Mouse (Mus musculus) adrenal gland, adult 2 months (tissue): ENCODE results near the gene Cd101. TPM values are rescaled to one million over a fixed set of nuclear protein-coding genes. Genes with fewer than 3 reads are reported as not detected.

Source experiments
- DNase-seq: peaks from one replicate; pipeline ENCODE4 v3.0.0; 2021
- polyA plus RNA-seq: library from polyadenylated mRNA; depleted of rRNA; stranded (reverse); fragments of >200 nt; gene quantifications from 2 replicates; pipeline ENCODE4 v1.2.3, GENCODE M21; 2012
- total RNA-seq, 2 experiments: library from RNA; stranded (reverse); gene quantifications; 2 replicates each; pipeline ENCODE4 v1.2.3; 2021

Cd101 gene
- total and polyA plus RNA-seq, 3 experiments, result 0.04 to 0.24 (median 0.20) TPM

DNA sequence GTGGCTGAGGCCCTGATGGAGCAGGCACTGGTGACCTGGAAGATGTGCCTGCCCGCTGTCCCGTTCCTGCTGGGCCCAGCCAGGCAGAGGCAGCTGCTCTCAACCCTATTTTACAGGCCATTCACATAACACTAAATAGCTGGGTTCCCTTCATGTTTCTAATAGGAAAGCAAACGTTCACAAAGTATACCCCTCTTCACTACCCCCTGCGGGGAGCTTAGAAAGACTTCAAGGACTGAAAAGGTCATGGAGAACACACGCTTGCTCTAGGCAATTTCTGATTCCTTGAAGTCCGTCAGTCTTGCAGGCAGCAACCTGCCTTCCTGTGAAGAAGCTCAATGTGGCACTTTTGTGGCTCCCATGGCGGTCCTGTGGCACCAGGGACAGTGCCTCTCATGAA lies 12.6 kb upstream of the Cd101 start:
- DNase-seq, result no peak

DNA sequence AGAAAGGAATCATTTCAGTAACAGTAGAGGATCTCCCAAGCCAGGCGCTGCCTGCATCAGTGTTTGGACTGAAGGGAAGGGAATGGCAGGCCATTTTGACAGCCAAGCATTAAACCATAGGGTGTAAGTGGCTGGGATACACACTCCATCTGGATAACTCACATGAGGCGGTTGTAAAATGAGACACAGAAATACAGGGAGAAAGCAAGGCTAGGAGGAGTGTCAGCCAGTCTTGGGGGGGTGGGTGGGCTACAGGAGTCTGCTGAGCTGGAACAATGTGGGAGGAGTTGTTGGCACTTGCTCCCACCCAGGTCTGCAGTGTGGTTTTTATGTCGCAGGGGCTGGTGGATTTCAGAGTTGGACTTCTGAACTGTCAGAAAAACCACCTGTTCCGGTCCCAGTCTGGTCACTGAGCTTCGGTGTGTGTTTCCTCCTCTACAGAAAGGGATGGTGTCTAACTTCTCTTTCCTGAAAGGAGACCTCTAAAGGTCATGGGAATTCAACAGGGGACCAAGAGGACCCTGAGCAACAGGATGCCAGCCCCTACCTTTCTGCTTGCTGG lies 8.7 kb upstream of the Cd101 start:
- no peak for DNase-seq

DNA sequence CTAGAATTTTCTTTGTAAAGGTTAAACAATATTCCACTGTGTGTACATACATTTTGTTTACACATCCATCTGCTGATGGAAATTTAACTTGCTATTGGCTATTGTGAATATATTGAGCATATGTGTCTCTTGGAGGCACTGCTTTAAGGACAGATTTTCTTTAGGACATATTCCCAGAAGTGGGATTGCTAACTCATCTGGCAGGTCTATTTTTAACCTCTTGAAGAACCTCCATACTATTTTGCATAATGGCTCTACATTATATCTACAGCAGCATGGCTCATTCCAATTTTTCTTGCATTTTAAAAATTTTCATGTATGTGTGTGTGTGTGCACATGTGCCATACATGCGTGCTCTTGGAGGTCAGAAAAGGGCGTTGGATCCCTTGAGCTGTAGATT lies 6.6 kb upstream of the Cd101 start:
- DNase-seq, result no peak

DNA sequence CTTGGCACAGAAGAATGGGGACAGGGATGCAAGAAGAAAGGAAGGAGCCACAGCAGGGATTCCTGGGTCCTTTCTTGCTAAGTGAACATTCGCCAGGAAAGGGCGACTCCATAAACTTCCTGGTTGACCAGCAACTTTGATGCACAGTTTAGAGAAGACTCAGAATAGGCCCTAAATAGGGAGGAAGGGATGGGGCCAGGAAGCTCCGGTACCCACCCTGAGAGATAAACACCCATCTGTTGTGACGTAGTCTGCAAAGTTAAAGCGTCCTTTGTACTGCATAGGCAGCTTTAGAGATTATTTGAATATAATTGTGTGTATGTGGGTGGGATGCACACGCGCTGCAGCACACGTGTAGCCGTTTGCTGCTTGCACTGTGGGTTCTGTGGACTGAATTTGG lies 5.2 kb upstream of the Cd101 start:
- DNase-seq, result no peak

DNA sequence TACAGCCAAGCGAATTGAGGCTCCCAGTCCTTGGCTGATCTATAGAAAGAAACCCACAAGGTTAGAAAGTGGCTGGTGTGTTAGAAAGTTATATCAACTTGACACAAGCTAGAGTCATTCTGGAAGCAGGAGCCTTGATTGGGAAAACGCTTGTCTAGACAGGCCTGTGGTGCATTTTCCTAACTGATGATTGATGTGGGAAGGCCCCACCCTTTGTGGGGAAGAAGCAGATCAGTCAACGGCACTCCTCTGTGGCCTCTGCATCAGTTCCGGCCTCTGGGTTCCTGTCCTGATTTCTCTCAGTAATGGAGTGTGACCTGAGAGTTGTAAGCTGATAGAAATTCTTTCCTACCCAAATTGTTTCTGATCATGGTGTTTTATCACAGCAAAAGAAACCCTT lies 4.3 kb upstream of the Cd101 start:
- DNase-seq, result no peak

DNA sequence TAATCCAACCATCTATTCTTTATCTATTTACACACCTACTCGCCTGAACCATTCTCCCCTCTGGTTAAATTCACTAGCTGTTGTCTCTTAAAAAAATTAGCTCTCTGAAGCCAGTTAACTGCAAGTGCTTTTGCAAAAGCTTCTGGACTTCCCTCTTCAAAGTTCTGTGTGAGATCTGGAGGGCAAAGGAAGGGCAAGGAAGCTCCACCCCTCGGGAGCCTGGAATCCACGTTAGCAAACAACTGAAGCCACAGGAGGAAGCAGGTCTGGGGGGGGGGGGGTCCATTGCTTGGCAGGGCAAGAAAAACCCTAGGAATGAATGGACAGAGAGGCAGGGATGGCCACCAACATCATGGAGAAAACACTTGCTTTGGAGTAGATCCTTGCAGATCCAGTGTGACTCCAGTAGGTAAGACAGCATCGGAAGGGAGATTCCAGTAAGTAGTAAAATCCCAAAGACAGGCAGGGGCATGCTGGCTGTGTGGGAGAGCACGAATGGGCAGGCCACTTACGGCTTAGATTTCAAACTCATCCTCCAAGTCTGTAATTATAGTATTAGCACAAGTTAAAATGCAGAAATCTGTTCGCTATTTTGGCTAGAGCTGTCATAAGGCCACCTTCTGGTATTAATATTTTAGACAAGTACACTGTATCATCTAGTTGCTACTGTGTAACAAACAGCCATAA lies 2.2 kb upstream of the Cd101 start:
- DNase-seq, result no peak

DNA sequence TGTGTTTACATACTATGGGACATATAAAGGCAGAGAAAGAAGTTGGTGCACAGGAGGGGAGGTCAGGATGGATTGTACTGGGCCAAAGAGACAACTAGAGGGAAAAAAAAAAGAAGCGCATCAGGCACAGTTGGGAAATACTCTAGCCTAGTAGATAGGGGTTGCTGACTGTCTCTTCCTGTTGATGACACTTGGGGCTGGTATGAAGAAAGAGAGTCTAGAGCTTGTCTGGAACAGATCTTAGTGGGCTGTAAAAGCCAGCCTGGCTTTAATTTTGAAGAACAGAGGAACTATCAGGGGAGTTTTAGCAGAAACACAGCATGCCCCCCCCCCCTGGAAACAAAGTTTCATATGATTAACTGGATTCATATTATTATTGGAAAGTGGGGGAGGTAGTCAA lies 1.3 kb upstream of the Cd101 start:
- DNase-seq, result no peak

DNA sequence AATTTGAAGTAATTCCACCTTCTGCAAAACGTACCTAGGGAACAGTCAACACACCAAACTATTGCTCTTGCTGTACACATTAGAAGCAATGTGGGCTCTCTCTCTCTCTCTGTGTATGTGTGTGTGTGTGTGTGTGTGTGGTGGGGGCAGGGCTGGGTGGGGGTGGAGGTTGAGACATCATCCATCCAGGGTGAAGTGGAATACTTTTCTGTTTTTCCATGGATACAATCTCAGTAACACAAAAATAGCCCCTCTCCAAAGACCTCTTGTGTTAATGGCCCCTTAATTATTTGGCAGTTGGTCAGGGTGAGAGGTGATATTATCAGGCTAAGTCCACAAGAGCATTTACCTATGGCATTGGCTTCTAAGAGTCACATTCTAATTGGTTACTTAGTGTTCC lies 2.6 kb downstream of the Cd101 start:
- DNase-seq, result no peak

DNA sequence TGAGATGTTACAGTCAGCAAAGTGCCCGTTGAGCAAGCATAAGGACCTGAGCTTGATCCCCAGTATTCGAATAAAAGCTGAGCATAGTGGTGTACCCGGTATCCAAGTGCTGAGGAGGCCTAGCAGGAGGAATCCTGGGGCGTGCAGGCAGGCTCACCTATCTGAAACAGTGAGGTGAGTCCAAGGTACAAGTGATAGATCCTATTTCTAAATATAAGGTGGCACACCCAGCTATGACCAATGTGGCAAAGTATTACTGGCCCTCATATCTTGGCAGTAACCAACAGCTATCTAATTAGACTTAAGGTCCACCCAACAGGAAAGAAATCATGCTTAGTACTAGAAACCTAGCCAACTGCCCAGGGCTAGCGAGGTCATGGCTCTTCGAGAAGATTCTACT lies 6.4 kb downstream of the Cd101 start:
- DNase-seq, result no peak

- no peak for DNase-seq
Measured at GRCm38 (mm10) chr3:101021481-101022051, 7.8 kb downstream of the Cd101 start.

- no peak for DNase-seq
Measured at GRCm38 (mm10) chr3:101021073-101021472, 8.3 kb downstream of the Cd101 start.

DNA sequence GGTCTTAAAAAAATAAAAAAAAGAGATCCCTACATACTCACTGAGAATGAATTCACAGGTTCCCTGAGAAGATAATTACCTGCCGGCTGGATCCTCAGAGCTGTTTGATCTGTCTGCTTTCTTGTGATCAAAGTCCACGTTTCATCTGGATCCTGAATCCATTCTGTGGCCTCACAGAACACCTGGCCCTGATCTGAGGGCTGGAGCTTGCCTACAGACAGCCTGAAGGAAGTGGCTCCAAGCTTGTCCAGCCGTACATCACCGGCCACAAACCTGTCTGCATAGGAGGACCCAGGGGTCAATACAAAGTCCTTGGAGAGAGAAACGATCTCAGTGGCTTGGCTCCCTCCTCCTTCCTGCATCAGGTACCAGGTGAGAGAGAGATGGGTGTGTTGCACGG lies 10.9 kb downstream of the Cd101 start:
- no peak for DNase-seq

DNA sequence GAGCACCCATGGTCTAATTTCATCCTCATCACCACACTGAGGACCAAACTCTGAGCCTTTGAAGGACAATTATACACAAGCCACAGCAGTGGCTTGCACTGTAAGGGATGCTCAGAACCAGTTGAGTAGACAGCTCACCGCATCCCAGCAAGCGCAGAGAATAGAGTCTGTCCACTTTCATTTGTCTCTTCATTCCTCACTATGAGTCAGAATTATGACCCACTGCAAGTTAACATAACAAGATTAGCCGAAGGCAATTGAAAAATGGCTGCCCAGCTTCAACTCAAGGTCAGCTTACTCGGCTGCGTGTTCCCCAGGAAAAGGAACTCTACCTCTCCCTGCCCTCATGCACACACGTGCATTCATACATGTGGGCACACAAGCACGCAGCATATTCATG lies 13.3 kb downstream of the Cd101 start:
- DNase-seq, result peak; percentile 52

- no peak for DNase-seq
Measured at GRCm38 (mm10) chr3:101015254-101015653, 14.1 kb downstream of the Cd101 start.

DNA sequence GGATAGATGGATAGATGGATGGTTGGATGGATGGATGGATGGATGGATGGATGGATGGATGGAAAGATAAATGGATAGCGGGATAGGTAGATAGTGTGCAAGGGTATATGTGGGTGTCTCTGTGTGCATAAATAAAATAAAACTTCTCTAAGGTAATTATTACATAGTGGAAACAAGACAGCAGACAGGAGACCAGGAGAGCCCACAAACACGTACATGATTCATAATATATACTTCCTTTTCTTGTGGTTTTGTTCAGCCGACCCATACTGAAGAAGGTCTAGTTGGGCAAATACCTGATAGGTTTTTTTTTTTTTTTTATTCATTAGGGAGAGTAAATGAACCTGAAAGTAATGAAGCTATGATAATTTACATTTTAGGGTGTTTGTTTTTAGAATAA lies 15.8 kb downstream of the Cd101 start:
- DNase-seq, result no peak

DNA sequence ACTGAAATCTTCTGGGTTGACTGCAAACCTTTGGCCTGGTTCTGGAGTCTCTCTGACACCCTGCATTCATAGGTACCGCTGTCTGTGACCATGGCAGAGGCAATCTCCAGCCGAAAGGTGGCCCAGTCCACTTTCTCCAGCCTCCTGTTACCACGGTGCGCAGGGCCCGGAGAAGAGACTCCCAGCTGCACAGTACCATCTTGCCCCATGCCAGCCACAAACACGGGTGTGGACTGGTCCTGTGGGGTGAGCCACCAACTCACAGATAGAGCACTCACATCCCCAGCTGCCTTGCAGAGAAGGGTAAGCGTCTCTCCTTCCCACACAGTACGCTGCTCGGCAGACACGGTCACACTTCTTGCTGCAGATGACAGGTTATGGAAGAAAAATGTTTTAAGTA lies 16.4 kb downstream of the Cd101 start:
- no peak for DNase-seq

DNA sequence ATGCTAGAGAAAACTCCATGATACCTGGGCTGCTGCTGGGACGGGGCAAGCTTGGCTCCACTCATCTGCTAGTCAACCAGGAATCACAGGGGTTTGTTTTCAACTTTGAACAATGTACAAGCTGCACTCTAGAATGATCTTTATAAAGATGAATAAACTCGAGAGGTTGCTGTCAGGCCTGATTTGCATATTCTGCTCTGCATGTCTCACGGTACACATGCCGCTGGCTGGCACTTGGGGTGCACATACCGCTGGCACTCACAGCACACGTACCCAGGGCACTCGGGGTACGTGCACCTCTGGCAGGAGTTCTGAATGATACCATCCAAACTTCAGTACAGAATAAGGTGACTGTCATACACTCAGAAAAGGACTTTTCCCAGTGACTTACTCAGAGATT lies 16.8 kb downstream of the Cd101 start:
- no peak for DNase-seq

DNA sequence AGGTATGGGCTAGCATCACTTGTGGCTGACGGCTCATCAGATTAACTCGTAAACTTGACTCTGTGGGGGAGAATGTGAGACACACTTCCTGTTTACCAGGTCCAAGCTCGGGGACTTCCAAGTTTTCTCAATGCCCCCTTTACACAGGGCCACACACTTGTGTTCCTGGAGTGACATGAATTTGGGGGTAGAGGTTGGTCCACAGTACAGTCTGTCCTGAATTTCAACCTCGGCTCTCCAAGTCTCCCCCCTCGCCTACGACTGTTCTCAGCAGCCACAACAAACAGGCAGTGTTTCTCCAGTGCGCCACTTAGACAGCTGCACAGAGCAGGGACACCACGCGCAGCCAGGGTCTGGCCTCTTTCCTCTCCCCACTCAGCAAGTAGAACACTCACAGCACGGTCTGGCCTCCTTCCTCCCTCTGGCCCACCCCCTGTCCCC lies 17.2 kb downstream of the Cd101 start:
- DNase-seq, result no peak

- no peak for DNase-seq
Measured at GRCm38 (mm10) chr3:101011203-101011600, 18.2 kb downstream of the Cd101 start.

DNA sequence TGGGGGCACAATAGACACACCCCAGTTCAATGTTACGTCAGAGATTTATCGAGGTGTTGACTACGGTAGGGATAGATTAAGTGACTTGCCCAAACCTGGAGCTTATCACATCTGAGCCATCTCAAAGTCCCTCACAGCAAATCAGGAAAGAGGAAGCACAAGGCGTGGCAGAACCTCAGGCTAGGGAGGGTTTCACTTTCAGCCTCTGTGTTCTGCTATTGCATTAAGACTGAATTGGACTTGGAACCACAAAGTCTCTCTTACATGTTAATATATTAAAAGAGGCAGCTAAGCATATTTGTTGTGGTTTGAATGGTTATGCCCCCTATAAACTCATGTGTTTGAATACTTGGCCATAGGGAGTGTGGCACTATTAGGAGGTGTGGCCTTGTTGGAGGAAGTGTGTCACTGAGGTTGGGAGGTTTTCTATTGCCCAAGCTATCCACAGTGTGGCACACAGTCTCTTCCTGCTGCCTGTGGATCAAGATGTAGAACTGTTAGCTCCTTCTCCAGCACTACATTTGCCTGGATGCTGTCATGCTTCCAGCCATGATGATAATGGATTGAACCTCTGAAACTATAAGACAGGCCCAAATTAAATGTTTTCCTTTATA lies 18.7 kb downstream of the Cd101 start:
- DNase-seq, result no peak

GRCm38 (mm10) chr3:101007112-101007782 lies 22.1 kb downstream of the Cd101 start:
- DNase-seq, result no peak

DNA sequence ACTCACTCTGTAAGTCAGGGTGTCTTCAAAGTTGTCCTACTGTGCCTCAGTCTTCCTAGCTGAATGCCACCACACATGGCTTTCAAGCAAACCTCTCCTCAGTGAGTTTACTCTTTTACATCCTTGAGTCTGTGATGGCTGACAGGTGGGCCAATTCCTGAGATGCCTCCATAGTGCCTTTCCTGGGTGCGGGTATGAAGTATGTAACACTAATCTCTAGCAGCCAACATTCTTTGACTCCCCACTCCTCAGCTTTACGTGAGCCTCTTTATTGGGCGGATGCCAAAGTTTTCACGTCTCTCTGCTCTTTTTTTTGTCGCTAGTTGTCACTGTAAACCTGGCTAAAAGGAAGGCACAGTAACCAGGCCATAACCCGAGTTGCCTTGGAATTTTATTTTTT lies 24.0 kb downstream of the Cd101 start:
- no peak for DNase-seq
